Mouse (Mus musculus) thymus, adult 2 months (tissue): ENCODE measurements around the gene Trmo.

Experiments
- CTCF ChIP-seq: fragments of 200-500 bp; IDR thresholded peaks from 2 replicates; pipeline ENCODE4 v1.5.1; 2012; ENCODE audit warnings: mild to moderate bottlenecking, control low read depth, low read length, moderate library complexity, borderline replicate concordance; ENCODE audit not compliant: control insufficient read depth, poor library complexity, insufficient read depth; ENCODE audit errors: extremely low read depth
- POLR2A ChIP-seq: fragments of 200-500 bp; IDR thresholded peaks from 2 replicates; pipeline ENCODE4 v1.6.1; 2012; ENCODE audit warnings: mild to moderate bottlenecking, low read length, control low read depth, moderate library complexity; ENCODE audit not compliant: control insufficient read depth, poor library complexity, insufficient read depth; ENCODE audit errors: extremely low read depth

DNA sequence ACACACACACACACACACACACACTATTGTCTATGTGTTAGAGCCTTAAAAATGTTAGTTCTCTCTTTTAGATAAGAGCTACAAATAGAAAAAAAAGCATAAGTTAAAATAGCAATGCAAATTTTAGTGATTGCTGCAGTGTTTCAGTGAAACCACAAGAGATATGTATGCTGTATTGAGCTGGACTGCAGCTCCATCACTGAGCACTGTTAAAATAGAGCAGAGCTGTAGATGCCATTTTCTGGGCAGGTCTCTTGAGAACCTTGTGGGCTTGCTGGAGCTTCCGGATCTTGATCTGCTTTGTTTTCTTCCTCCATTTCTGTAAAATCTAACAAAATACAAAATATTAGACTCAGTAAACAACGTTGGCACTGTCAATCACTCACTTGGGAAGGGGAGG is 5.2 kb upstream of the Trmo start:
- TF ChIP-seq CTCF (no peak), POLR2A (no peak)
